Mouse (Mus musculus) limb, embryonic 15.5 days (tissue): ENCODE measurements around the gene Srxn1. TPM values are rescaled to one million over a fixed set of nuclear protein-coding genes. Genes with fewer than 3 reads are reported as not detected.
A peak's percentile ranks its signal among the peaks of the same experiment; 100 is the strongest.

Experiments used
- ATAC-seq: fragments of 200-750 bp; cut with Nextera tagmentation; 2 replicates; pipeline ENCODE4 v1.8.0; 2017; ENCODE audit warnings: low read depth, moderate TSS enrichment; ENCODE audit not compliant: insufficient number of reproducible peaks, low FRiP score, low TSS enrichment
- H3K27ac ChIP-seq: fragments of 300-500 bp; sonication (generic); 2 replicates; pipeline ENCODE4 v1.5.1; 2015; ENCODE audit warnings: moderate library complexity, mild to moderate bottlenecking, inconsistent platforms
- H3K27me3 ChIP-seq: fragments of 300-500 bp; sonication (generic); 2 replicates; pipeline ENCODE4 v1.6.1; 2015; ENCODE audit warnings: inconsistent platforms
- H3K36me3 ChIP-seq: fragments of 300-500 bp; sonication (generic); 2 replicates; pipeline ENCODE4 v1.6.1; 2015; ENCODE audit warnings: inconsistent platforms
- H3K4me1 ChIP-seq: fragments of 300-500 bp; sonication (generic); 2 replicates; pipeline ENCODE4 v1.6.1; 2015; ENCODE audit warnings: inconsistent platforms
- H3K4me2 ChIP-seq: fragments of 300-500 bp; sonication (generic); 2 replicates; pipeline ENCODE4 v1.6.1; 2015; ENCODE audit warnings: mild to moderate bottlenecking, inconsistent platforms
- H3K4me3 ChIP-seq: fragments of 300-500 bp; sonication (generic); 2 replicates; pipeline ENCODE4 v1.5.1; 2015; ENCODE audit warnings: mild to moderate bottlenecking, inconsistent platforms
- H3K9ac ChIP-seq: fragments of 300-500 bp; sonication (generic); 2 replicates; pipeline ENCODE4 v1.6.1; 2015; ENCODE audit warnings: inconsistent platforms
- H3K9me3 ChIP-seq: fragments of 300-500 bp; sonication (generic); 2 replicates; pipeline ENCODE4 v1.6.1; 2016; ENCODE audit warnings: inconsistent platforms
- WGBS: fragments of 180-500 bp; shearing (Covaris S2); methylation state at CpG from one replicate; pipeline ENCODE4 v1.1.7; 2015; 5-methylcytosine and 5-hydroxymethylcytosine counted together
- polyA plus RNA-seq: library from polyadenylated mRNA; unstranded; fragments of >200 nt; fragmentation: Nextera tagmentation; extraction: Ambion mirVana; gene quantifications from 2 replicates; pipeline ENCODE4 v1.2.1, GENCODE M21; 2015

Gene Srxn1
- polyA plus RNA-seq, 1 experiment from 2014 or later: 11.3 TPM

- no peak overlapping the region for H3K4me2 ChIP-seq
- no peaks in the 10 kb centered on the region for H3K36me3 ChIP-seq
- peaks cover 84% of the 10 kb centered on the region for H3K27me3 ChIP-seq
- H3K4me1 ChIP-seq: peaks cover 19% of the 10 kb centered on the region
- no peak overlapping the region for H3K4me3 ChIP-seq
- H3K9ac ChIP-seq: no peak overlapping the region
- no peak for ATAC-seq
- H3K27ac ChIP-seq: no peak overlapping the region
- 36% methylated on average over 12 of the region's 12 CpGs for WGBS
- H3K9me3 ChIP-seq: no peaks in the 10 kb centered on the region
Observed at GRCm38 (mm10) chr2:152091342-152092056, 13.8 kb upstream of the Srxn1 start.

GRCm38 (mm10) chr2:152092927-152093326 is 12.4 kb upstream of the Srxn1 start:
- WGBS: 4% methylated on average over 44 of the region's 45 CpGs
- H3K27me3 ChIP-seq: peaks cover 92% of the 10 kb centered on the region
- no peak overlapping the region for H3K27ac ChIP-seq
- H3K4me1 ChIP-seq: peaks cover 19% of the 10 kb centered on the region
- no peaks in the 10 kb centered on the region for H3K36me3 ChIP-seq
- peak overlapping the region; percentile 73 for H3K4me2 ChIP-seq
- no peak overlapping the region for H3K9ac ChIP-seq
- ATAC-seq: no peak
- H3K4me3 ChIP-seq: peak overlapping the region; percentile 45
- H3K9me3 ChIP-seq: no peaks in the 10 kb centered on the region

DNA sequence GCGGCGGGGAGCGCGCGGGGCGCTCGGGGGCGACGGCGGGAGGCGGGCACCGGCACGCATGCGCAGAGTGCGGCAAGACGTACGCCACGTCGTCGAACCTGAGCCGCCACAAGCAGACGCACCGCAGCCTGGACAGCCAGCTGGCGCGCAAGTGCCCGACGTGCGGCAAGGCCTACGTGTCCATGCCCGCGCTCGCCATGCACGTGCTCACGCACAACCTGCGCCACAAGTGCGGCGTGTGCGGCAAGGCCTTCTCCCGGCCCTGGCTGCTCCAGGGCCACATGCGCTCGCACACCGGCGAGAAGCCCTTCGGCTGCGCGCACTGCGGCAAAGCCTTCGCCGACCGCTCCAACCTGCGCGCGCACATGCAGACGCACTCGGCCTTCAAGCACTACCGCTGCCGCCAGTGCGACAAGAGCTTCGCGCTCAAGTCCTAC is 11.9 kb upstream of the Srxn1 start:
- H3K4me2 ChIP-seq: peak overlapping the region; percentile 73
- no peaks in the 10 kb centered on the region for H3K9me3 ChIP-seq
- H3K4me1 ChIP-seq: peaks cover 19% of the 10 kb centered on the region
- no peak overlapping the region for H3K27ac ChIP-seq
- ATAC-seq: no peak
- peaks cover 93% of the 10 kb centered on the region for H3K27me3 ChIP-seq
- H3K9ac ChIP-seq: no peak overlapping the region
- peak overlapping the region; percentile 45 for H3K4me3 ChIP-seq
- no peaks in the 10 kb centered on the region for H3K36me3 ChIP-seq
- WGBS: under 1% methylated on average over 60 of the region's 60 CpGs

DNA sequence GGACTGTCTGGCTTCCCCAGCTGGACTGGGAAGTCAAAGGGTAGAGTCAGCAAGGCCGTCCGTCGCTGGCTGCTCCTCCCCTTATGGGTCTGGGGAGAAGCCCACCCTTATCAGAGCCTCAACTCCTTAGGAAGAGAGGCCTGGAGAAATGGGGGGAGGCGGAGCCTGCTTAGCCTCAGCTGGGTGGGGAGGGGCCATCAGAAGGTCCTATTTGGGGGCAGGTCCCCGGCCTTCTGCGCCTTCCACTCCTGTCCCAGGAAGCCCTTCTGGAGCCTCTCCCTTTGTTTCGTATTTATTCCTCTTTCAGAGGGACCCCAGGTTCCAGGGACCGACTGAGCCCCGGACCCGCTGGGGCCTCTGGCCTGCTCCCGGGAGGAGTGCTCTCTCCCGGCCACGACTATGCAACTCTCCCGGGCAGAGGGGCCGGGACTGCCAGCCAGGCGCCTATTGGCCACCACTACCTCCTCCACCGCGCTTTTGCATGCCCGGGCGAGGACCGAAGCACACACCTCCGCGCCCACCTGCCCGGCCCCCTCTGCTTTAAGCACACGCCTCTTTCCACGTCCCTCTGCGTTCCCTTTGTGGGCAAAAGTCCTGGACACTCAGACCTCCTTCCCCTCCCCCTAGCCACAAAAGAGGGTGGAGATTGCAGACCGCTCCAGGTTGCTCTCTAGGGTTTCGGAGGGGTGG is 10.3 kb upstream of the Srxn1 start:
- no peak overlapping the region for H3K9ac ChIP-seq
- H3K4me3 ChIP-seq: peak overlapping the region; percentile 20
- 5% methylated on average over 29 of the region's 29 CpGs for WGBS

DNA sequence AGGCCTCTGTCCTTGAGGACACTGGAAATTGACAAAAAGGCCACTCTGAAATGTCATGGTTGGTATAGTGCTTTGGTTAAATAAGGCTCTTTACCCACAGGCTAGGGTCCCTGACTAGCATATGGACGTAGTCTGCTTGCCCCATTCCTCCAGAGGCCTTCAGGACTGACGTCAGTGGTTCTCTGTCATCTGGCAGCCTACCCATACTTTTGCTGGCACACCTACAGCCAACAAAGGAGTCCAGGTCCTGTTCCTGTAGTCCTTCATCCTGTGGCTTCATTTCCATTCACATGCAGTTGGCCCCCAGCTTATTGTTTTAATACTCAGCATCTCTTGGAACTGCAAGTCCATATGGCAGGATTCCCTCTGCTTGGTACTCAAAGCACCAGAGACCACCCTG is 8.4 kb upstream of the Srxn1 start:
- no peak overlapping the region for H3K27ac ChIP-seq
- no peak overlapping the region for H3K9ac ChIP-seq
- H3K27me3 ChIP-seq: peaks cover 66% of the 10 kb centered on the region
- no peak overlapping the region for H3K4me3 ChIP-seq
- peaks cover 19% of the 10 kb centered on the region for H3K4me1 ChIP-seq
- WGBS: 70% methylated on average over 2 of the region's 2 CpGs
- H3K4me2 ChIP-seq: no peak overlapping the region
- no peaks in the 10 kb centered on the region for H3K9me3 ChIP-seq
- no peak for ATAC-seq
- no peaks in the 10 kb centered on the region for H3K36me3 ChIP-seq

More for the DNA sequence above, 10.3 kb upstream of the Srxn1 start:
- Histone ChIP-seq H3K4me1 (peaks cover 19% of the 10 kb centered on the region), H3K27me3 (peaks cover 79% of the 10 kb centered on the region), H3K36me3 (no peaks in the 10 kb centered on the region), H3K4me2 (peak overlapping the region; percentile 31), H3K9me3 (no peaks in the 10 kb centered on the region), H3K27ac (no peak overlapping the region)
- ATAC-seq: no peak

DNA sequence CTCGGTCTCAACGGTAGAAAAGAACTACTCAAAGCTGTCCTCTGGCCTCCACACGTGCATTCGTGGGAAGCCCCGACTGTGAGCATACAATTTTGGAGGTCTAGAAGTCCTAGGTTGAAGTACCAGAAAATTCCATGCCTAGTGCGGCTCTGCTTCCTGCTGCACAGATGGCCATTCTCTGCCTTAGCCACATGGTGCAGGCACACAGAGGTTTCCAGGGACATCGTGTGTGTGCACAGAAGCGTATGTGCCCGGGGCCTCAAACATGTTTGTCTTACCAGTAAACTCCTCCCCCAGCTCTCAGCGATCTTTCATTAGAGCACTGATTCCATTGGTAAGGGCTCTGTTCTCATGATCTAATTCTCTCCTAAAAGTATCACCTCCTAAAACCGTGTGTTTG is 7.4 kb upstream of the Srxn1 start:
- Histone ChIP-seq H3K9me3 (no peaks in the 10 kb centered on the region), H3K4me3 (no peak overlapping the region), H3K27me3 (peaks cover 59% of the 10 kb centered on the region), H3K4me2 (no peak overlapping the region), H3K9ac (no peak overlapping the region), H3K4me1 (peaks cover 18% of the 10 kb centered on the region), H3K27ac (no peak overlapping the region), H3K36me3 (no peaks in the 10 kb centered on the region)
- ATAC-seq: no peak
- 73% methylated on average over 11 of the region's 11 CpGs for WGBS

- ATAC-seq: no peak
- Histone ChIP-seq H3K9ac (no peak overlapping the region), H3K4me3 (no peak overlapping the region), H3K4me1 (peaks cover 8% of the 10 kb centered on the region), H3K9me3 (no peaks in the 10 kb centered on the region), H3K27ac (no peak overlapping the region), H3K4me2 (no peak overlapping the region), H3K36me3 (no peaks in the 10 kb centered on the region), H3K27me3 (peaks cover 42% of the 10 kb centered on the region)
- 52% methylated on average over 3 of the region's 3 CpGs for WGBS
Observed at GRCm38 (mm10) chr2:152099538-152099937, 5.8 kb upstream of the Srxn1 start.

DNA sequence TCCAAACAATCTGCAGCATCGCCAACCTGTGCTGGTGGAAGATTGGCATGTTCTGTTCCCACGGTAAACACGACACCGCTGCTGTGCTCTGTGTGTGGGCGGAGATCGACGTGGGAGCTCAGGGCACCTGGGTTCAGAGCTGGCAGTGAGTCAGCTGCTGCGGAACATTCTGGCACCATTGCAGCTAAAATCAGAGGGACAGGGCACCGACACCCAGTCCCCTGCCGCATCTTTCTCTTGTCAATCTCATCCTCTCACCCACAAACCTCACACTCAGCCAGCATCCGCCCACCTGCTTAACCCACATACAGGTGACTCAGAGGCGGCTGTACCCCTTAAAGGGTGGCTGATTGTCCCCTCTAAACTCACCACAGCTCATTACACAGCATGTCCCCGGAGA is 3.6 kb upstream of the Srxn1 start:
- 66% methylated on average over 13 of the region's 13 CpGs for WGBS
- H3K4me1 ChIP-seq: peaks cover 12% of the 10 kb centered on the region
- H3K9me3 ChIP-seq: no peaks in the 10 kb centered on the region
- H3K36me3 ChIP-seq: no peaks in the 10 kb centered on the region
- peaks cover 20% of the 10 kb centered on the region for H3K27me3 ChIP-seq
- no peak overlapping the region for H3K27ac ChIP-seq
- H3K9ac ChIP-seq: no peak overlapping the region
- H3K4me3 ChIP-seq: no peak overlapping the region
- ATAC-seq: no peak
- no peak overlapping the region for H3K4me2 ChIP-seq

DNA sequence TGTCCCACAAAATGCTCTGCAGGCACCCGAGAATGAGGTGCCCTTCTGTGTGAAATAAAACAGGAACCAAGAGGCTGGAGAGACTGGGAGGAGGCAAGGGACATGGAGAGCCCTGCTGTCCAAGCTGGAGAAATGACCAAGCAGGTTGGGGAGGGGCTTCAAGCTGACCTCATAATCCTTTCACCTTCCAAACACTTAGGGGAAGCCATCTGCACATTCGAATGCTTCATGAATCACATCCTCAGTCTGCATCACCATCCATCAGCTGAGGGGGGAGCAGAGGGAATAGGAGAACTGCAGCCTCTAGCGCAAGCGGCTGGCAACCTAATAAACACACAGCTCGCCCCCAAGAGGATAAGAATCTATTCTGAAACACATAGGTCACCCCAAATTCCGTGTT is 2.9 kb upstream of the Srxn1 start:
- Histone ChIP-seq H3K4me3 (no peak overlapping the region), H3K4me1 (peaks cover 12% of the 10 kb centered on the region)
- 60% methylated on average over 6 of the region's 6 CpGs for WGBS

DNA sequence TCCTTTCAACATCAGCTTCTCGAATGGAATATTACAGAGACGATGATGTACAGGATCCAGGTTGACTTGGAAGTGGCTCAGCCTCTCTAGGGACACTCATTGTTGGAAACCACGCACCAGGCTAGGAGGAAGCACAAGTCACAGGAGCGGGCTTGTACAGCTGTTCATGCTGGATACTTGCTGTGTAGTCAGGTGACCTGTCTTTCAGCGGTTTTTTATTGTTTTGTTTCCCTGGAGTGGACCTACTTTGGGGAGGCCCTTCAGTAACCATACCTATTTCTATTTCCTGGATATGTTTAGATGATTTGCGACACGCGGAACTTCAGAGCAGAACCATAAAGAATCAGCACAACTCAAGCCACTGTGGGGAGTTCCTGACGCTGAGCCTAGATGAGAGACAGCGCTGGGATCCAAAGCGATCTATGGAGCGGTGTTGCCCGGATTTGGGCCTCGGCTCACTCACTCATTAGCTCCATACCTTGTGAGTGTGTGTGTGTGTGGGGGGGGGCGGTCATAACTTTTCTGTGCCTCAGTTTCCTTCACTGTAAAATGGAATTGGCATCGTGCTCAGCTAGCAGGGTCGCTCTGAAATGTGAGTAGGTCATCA is 502 bp upstream of the Srxn1 start:
- Histone ChIP-seq H3K9ac (no peak overlapping the region), H3K36me3 (no peaks in the 10 kb centered on the region), H3K4me1 (peaks cover 12% of the 10 kb centered on the region), H3K27ac (no peak overlapping the region), H3K4me3 (peak overlapping the region; percentile 63), H3K4me2 (peak overlapping the region; percentile 95), H3K27me3 (peaks cover 8% of the 10 kb centered on the region), H3K9me3 (no peaks in the 10 kb centered on the region)
- whole genome bisulfite sequencing: 17% methylated on average over 17 of the region's 17 CpGs
- ATAC-seq: no peak

More for the DNA sequence above, 2.9 kb upstream of the Srxn1 start:
- no peak for ATAC-seq
- Histone ChIP-seq H3K27ac (no peak overlapping the region), H3K9me3 (no peaks in the 10 kb centered on the region), H3K9ac (no peak overlapping the region), H3K36me3 (no peaks in the 10 kb centered on the region), H3K27me3 (peaks cover 15% of the 10 kb centered on the region), H3K4me2 (no peak overlapping the region)

DNA sequence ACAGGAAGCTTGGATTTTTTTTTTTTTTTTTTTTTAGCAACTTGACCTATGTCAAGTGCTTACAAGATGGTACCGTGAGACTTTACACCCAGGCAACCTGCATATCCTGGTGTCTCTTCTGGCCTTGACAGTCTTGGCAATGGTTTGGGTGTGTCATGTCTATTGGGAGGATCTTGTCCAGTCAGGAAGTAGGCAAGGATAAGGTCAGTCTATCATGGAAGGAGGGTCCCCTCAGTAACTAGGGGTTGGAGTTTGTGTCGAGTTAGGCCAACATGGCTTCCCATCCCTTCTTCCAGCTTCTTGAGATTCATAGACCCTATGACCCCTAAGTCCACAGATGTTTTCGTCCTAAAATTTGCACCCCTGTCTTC is 894 bp downstream of the Srxn1 start:
- Histone ChIP-seq H3K4me3 (peak overlapping the region; percentile 63), H3K9me3 (no peaks in the 10 kb centered on the region), H3K36me3 (no peaks in the 10 kb centered on the region), H3K9ac (peak overlapping the region; percentile 69; the same call in 1 of the 2 replicates), H3K27me3 (peaks cover 8% of the 10 kb centered on the region), H3K4me2 (peak overlapping the region; percentile 95), H3K27ac (no peak overlapping the region), H3K4me1 (peaks cover 12% of the 10 kb centered on the region)
- ATAC-seq: no peak
- WGBS: 87% methylated on average over 3 of the region's 3 CpGs

DNA sequence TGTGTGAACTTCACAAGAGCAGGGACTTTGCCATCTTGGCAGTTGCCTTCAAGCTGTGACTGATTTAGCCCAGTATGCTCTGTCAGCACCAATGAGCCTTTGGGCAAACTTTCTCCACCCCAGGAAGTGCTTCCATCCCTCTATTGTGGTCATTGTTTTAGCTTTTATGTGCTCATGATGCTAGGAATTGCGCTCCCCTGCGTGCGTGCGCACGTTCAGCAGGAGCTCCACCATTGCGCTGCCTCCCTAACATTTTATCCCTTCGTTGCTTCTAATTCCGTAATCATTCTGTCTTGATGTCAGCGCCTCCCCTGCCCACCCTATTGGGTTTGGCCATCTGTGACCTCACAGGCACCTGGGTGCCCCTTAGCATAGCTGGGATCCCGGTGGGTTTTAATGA is 1.3 kb downstream of the Srxn1 start:
- Histone ChIP-seq H3K9me3 (no peaks in the 10 kb centered on the region), H3K9ac (no peak overlapping the region), H3K27ac (no peak overlapping the region), H3K4me2 (no peak overlapping the region), H3K4me1 (peaks cover 13% of the 10 kb centered on the region), H3K27me3 (peaks cover 5% of the 10 kb centered on the region), H3K4me3 (no peak overlapping the region), H3K36me3 (no peaks in the 10 kb centered on the region)
- no peak for ATAC-seq
- 91% methylated on average over 10 of the region's 10 CpGs for WGBS
